Mouse (Mus musculus): ENCODE data around the gene Yes1. TPM values are rescaled to one million over a fixed set of nuclear protein-coding genes. Genes with fewer than 3 reads are reported as not detected.

Yes1 gene
- polyA plus RNA-seq, 1 experiment from 2014 or later: 28.0 TPM

DNA sequence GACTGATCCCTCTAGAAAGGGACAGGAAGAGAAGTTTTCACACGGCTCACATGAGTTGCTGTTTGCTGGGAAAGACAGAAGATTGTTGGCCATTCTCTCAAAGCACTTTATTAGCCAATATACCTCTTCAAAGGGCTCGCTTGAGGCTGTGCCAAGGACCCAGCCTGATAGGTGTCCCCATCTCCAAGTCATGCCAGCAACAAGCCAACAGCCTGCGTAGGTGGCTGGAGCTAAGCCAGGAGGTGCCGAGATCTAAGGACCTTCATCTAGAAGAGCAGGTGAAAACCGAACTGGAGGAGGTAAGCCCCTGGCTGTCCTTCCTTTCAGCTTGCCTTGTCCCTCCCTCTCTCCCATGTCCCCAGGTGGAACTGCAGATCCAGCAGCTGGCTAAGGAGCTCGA lies 124.8 kb downstream of the Yes1 start:
- no peak for DNase-seq (ENCODE audit: low spot score)
- H3K9me3 ChIP-seq (replicated peaks): peaks cover 6% of the 10 kb centered on the region; the same call in 1 of the 2 replicates
- H3K36me3 ChIP-seq: peaks cover 48% of the 10 kb centered on the region
- no peak overlapping the region for H3K4me3 ChIP-seq
- no peak overlapping the region for H3K27ac ChIP-seq (replicated peaks)
- no peaks in the 10 kb centered on the region for H3K27me3 ChIP-seq (ENCODE audit: low read depth, poor library complexity, severe bottlenecking)
- H3K4me1 ChIP-seq: no peaks in the 10 kb centered on the region
- WGBS: 93% methylated on average over 6 of the region's 6 CpGs

Other genes with a start within 250 kb of the Yes1 start
- gene Ppp1cb, start 152.3 kb upstream of the Yes1 start, polyA plus RNA-seq (2016; fragmentation: Nextera tagmentation; extraction: Ambion mirVana): 205 and 213 TPM in 2 replicates
- 79.9 and 82.1 TPM in 2 replicates for gene Pisd, start 174.5 kb downstream of the Yes1 start, polyA plus RNA-seq (2016; fragmentation: Nextera tagmentation; extraction: Ambion mirVana)
- gene Gm20671, start 215.9 kb downstream of the Yes1 start, polyA plus RNA-seq (2016; fragmentation: Nextera tagmentation; extraction: Ambion mirVana): not detected in 2 replicates
- 14.6 and 17.9 TPM in 2 replicates for gene Prr14l, start 243.1 kb downstream of the Yes1 start, polyA plus RNA-seq (2016; fragmentation: Nextera tagmentation; extraction: Ambion mirVana)

Measured in midbrain, embryonic 10.5 days (tissue).